Mouse (Mus musculus) midbrain, embryonic 14.5 days (tissue): Measurements from ENCODE around the gene Optn. TPM values are rescaled to one million over a fixed set of nuclear protein-coding genes. Genes with fewer than 3 reads are reported as not detected.
"Not testable (repeated sequence)": the region's sequence is repeated elsewhere in the genome, so short reads cannot be mapped to it uniquely, and the experiment has no call there.

Experiments
- ATAC-seq: fragments of 200-750 bp; cut with Nextera tagmentation; 2 replicates; pipeline ENCODE4 v1.8.0; 2017; ENCODE audit warnings: moderate number of reproducible peaks, moderate library complexity; ENCODE audit not compliant: low FRiP score, low TSS enrichment
- DNase-seq: peaks from one replicate; pipeline ENCODE4 v3.0.0-alpha.2; 2015
- H3K27ac ChIP-seq: fragments of 300-500 bp; sonication (generic); replicated peaks from 2 replicates; pipeline ENCODE4 v1.5.1; 2014; ENCODE audit warnings: mild to moderate bottlenecking, low read depth, low read length, moderate library complexity
- H3K27me3 ChIP-seq: fragments of 300-500 bp; sonication (generic); 2 replicates; pipeline ENCODE4 v1.6.1; 2014; ENCODE audit warnings: low read length, control low read depth, mixed read lengths; ENCODE audit not compliant: control insufficient read depth, insufficient read depth
- H3K36me3 ChIP-seq: fragments of 300-500 bp; sonication (generic); 2 replicates; pipeline ENCODE4 v1.6.1; 2014; ENCODE audit warnings: low read length, control low read depth; ENCODE audit not compliant: control insufficient read depth, insufficient read depth
- H3K4me1 ChIP-seq: fragments of 300-500 bp; sonication (generic); 2 replicates; pipeline ENCODE4 v1.6.1; 2014; ENCODE audit warnings: mild to moderate bottlenecking, antibody characterized with exemption, low read length, control low read depth; ENCODE audit not compliant: control insufficient read depth, insufficient read depth
- H3K4me2 ChIP-seq: fragments of 300-500 bp; sonication (generic); 2 replicates; pipeline ENCODE4 v1.6.1; 2014; ENCODE audit warnings: mild to moderate bottlenecking, low read length, moderate library complexity
- H3K4me3 ChIP-seq: fragments of 300-500 bp; sonication (generic); replicated peaks from 2 replicates; pipeline ENCODE4 v1.5.1; 2014; ENCODE audit warnings: low read depth, low read length
- H3K9ac ChIP-seq: fragments of 300-500 bp; sonication (generic); replicated peaks from 2 replicates; pipeline ENCODE4 v1.6.1; 2014; ENCODE audit warnings: mild to moderate bottlenecking, low read length, moderate library complexity
- H3K9me3 ChIP-seq: fragments of 300-500 bp; sonication (generic); 2 replicates; pipeline ENCODE4 v1.6.1; 2016; ENCODE audit warnings: low read length, control low read depth, mixed read lengths; ENCODE audit not compliant: control insufficient read depth
- WGBS: fragments of 180-500 bp; shearing (Covaris S2); extraction: QIAGEN DNeasy Blood & Tissue Kit; methylation state at CpG from one replicate; pipeline ENCODE4 v1.1.7; 2014; 5-methylcytosine and 5-hydroxymethylcytosine counted together
- polyA plus RNA-seq: library from polyadenylated mRNA; unstranded; fragments of >200 nt; fragmentation: Nextera tagmentation; extraction: Ambion mirVana; gene quantifications from 2 replicates; pipeline ENCODE4 v1.2.1, GENCODE M21; 2014

Gene Optn
- polyA plus RNA-seq, 1 experiment from 2014 or later = 13.6 TPM

- WGBS = 100% methylated on average over 2 of the region's 4 CpGs
- not testable (repeated sequence) for H3K9me3 ChIP-seq, ATAC-seq
These were observed 26.5 kb upstream of the Optn start for GRCm38 (mm10) chr2:5090385-5090784.

GRCm38 (mm10) chr2:5087667-5088066 lies 23.8 kb upstream of the Optn start:
- Histone ChIP-seq H3K4me3 (no peak overlapping the region), H3K27ac (no peak overlapping the region), H3K4me1 (no peaks in the 10 kb centered on the region), H3K36me3 (no peaks in the 10 kb centered on the region), H3K4me2 (no peak overlapping the region), H3K9me3 (no peaks in the 10 kb centered on the region), H3K27me3 (no peaks in the 10 kb centered on the region), H3K9ac (no peak overlapping the region)
- ATAC-seq (no peak), DNase-seq (no peak)
- WGBS = 91% methylated on average over 3 of the region's 3 CpGs

More at GRCm38 (mm10) chr2:5090385-5090784, 26.5 kb upstream of the Optn start:
- not testable (repeated sequence) for H3K9ac ChIP-seq, H3K27ac ChIP-seq, H3K4me1 ChIP-seq, H3K36me3 ChIP-seq, H3K4me2 ChIP-seq, H3K27me3 ChIP-seq, H3K4me3 ChIP-seq
- DNase-seq = peak; percentile 79

- Histone ChIP-seq H3K4me2 (no peak overlapping the region), H3K4me1 (no peaks in the 10 kb centered on the region), H3K9ac (no peak overlapping the region), H3K27ac (no peak overlapping the region), H3K4me3 (no peak overlapping the region), H3K9me3 (no peaks in the 10 kb centered on the region), H3K27me3 (no peaks in the 10 kb centered on the region), H3K36me3 (no peaks in the 10 kb centered on the region)
- no peak for ATAC-seq
- DNase-seq = peak; percentile 35
- 80% methylated on average over 7 of the region's 7 CpGs for WGBS
These were observed 19.9 kb upstream of the Optn start for GRCm38 (mm10) chr2:5083739-5084138.

- H3K4me1 ChIP-seq = no peaks in the 10 kb centered on the region
- H3K4me3 ChIP-seq = peak overlapping the region; percentile 22
- ATAC-seq (no peak; the same call in 1 of the 2 replicates), DNase-seq (peak; percentile 91)
- H3K36me3 ChIP-seq = no peaks in the 10 kb centered on the region
- peak overlapping the region; percentile 55 for H3K4me2 ChIP-seq
- H3K9ac ChIP-seq = peak overlapping the region; percentile 31; the same call in 1 of the 2 replicates
- H3K9me3 ChIP-seq = no peaks in the 10 kb centered on the region
- no peak overlapping the region for H3K27ac ChIP-seq
- 6% methylated on average over 14 of the region's 14 CpGs for WGBS
- no peaks in the 10 kb centered on the region for H3K27me3 ChIP-seq
These were observed 16.4 kb upstream of the Optn start for GRCm38 (mm10) chr2:5080053-5080787.

- Histone ChIP-seq H3K27ac (no peak overlapping the region), H3K27me3 (no peaks in the 10 kb centered on the region), H3K4me2 (no peak overlapping the region), H3K4me1 (no peaks in the 10 kb centered on the region), H3K36me3 (no peaks in the 10 kb centered on the region), H3K9ac (no peak overlapping the region), H3K4me3 (no peak overlapping the region), H3K9me3 (no peaks in the 10 kb centered on the region)
- WGBS = 64% methylated on average over 2 of the region's 2 CpGs
- DNase-seq = no peak
- no peak for ATAC-seq
These were observed 14.1 kb upstream of the Optn start for GRCm38 (mm10) chr2:5077937-5078336.

- DNase-seq (no peak), ATAC-seq (no peak)
- Histone ChIP-seq H3K9ac (no peak overlapping the region), H3K27ac (no peak overlapping the region), H3K9me3 (no peaks in the 10 kb centered on the region), H3K27me3 (no peaks in the 10 kb centered on the region), H3K36me3 (no peaks in the 10 kb centered on the region), H3K4me3 (no peak overlapping the region), H3K4me1 (no peaks in the 10 kb centered on the region), H3K4me2 (no peak overlapping the region)
- 83% methylated on average over 2 of the region's 2 CpGs for WGBS
These were observed 13.6 kb upstream of the Optn start for GRCm38 (mm10) chr2:5077490-5077889.

GRCm38 (mm10) chr2:5075856-5076255 lies 12.0 kb upstream of the Optn start:
- Histone ChIP-seq H3K4me3 (no peak overlapping the region), H3K4me2 (no peak overlapping the region), H3K9me3 (no peaks in the 10 kb centered on the region), H3K27me3 (no peaks in the 10 kb centered on the region), H3K4me1 (no peaks in the 10 kb centered on the region), H3K36me3 (no peaks in the 10 kb centered on the region), H3K27ac (no peak overlapping the region), H3K9ac (no peak overlapping the region)
- DNase-seq = no peak
- ATAC-seq = no peak

GRCm38 (mm10) chr2:5075432-5075831 lies 11.6 kb upstream of the Optn start:
- DNase-seq = no peak
- 77% methylated on average over 2 of the region's 2 CpGs for WGBS

GRCm38 (mm10) chr2:5073785-5074184 lies 9.9 kb upstream of the Optn start:
- no peaks in the 10 kb centered on the region for H3K36me3 ChIP-seq
- H3K9me3 ChIP-seq = no peaks in the 10 kb centered on the region
- DNase-seq = no peak
- H3K9ac ChIP-seq = no peak overlapping the region
- no peak overlapping the region for H3K4me2 ChIP-seq
- no peaks in the 10 kb centered on the region for H3K27me3 ChIP-seq
- no peaks in the 10 kb centered on the region for H3K4me1 ChIP-seq
- no peak overlapping the region for H3K4me3 ChIP-seq
- no peak overlapping the region for H3K27ac ChIP-seq
- 95% methylated on average over 3 of the region's 3 CpGs for WGBS
- no peak for ATAC-seq

More at GRCm38 (mm10) chr2:5075432-5075831, 11.6 kb upstream of the Optn start:
- Histone ChIP-seq H3K9ac (no peak overlapping the region), H3K9me3 (no peaks in the 10 kb centered on the region), H3K4me2 (no peak overlapping the region), H3K36me3 (no peaks in the 10 kb centered on the region), H3K27me3 (no peaks in the 10 kb centered on the region), H3K27ac (no peak overlapping the region), H3K4me3 (no peak overlapping the region), H3K4me1 (no peaks in the 10 kb centered on the region)
- no peak for ATAC-seq
